Mouse (Mus musculus) adrenal gland, adult 8-10 months (tissue): ENCODE measurements around the gene Ptgdr. TPM values are rescaled to one million over a fixed set of nuclear protein-coding genes. Genes with fewer than 3 reads are reported as not detected.

ENCODE experiments used
- total RNA-seq, 4 experiments: library from RNA; stranded (reverse); gene quantifications; 2 replicates each; pipeline ENCODE4 v1.2.4; 2022

Ptgdr gene
- total RNA-seq, 4 experiments from 2014 or later: not detected

Other genes with a start within 250 kb of the Ptgdr start
- gene Gm5624, start 231.4 kb downstream of the Ptgdr start, total RNA-seq: not detected
- gene Gm8257, start 152.9 kb downstream of the Ptgdr start, total RNA-seq: not detected
- gene Gm8267, start 109.0 kb downstream of the Ptgdr start, total RNA-seq: not detected
- gene Ptger2, start 128.8 kb upstream of the Ptgdr start, total RNA-seq: 1 to 10 TPM in 3 of 4 experiments, under 1 TPM in 1; 0.95 to 2.0 (median 1.4) TPM